Mouse (Mus musculus) erythroblast, adult 5-6 weeks (primary cell): ENCODE measurements around the gene Pltp. TPM values are rescaled to one million over a fixed set of nuclear protein-coding genes. Genes with fewer than 3 reads are reported as not detected.
"Not testable (repeated sequence)": the region's sequence is repeated elsewhere in the genome, so short reads cannot be mapped to it uniquely, and the experiment has no call there.

Experiments
- ATAC-seq: replicated peaks from 2 replicates; pipeline ENCODE4 v1.8.0; 2016; ENCODE audit warnings: moderate number of reproducible peaks, mild to moderate bottlenecking, moderate TSS enrichment, inconsistent platforms; ENCODE audit not compliant: poor library complexity, low FRiP score, severe bottlenecking
- total RNA-seq, 2 experiments: library from RNA; stranded (forward) in 1 of 2; stranded (reverse) in 1 of 2; fragments of 150-400 nt in 1 of 2; fragments of 200-764, 138-1000 nt in 1 of 2; gene quantifications; 2 replicates each; pipeline versions ENCODE4 v1.2.3 to v1.2.4; 2015 to 2017; ENCODE audit warnings: low replicate concordance in 2 of 2

The Pltp gene
- total RNA-seq, 2 experiments from 2014 or later = 0.58 to 3.3 TPM

DNA sequence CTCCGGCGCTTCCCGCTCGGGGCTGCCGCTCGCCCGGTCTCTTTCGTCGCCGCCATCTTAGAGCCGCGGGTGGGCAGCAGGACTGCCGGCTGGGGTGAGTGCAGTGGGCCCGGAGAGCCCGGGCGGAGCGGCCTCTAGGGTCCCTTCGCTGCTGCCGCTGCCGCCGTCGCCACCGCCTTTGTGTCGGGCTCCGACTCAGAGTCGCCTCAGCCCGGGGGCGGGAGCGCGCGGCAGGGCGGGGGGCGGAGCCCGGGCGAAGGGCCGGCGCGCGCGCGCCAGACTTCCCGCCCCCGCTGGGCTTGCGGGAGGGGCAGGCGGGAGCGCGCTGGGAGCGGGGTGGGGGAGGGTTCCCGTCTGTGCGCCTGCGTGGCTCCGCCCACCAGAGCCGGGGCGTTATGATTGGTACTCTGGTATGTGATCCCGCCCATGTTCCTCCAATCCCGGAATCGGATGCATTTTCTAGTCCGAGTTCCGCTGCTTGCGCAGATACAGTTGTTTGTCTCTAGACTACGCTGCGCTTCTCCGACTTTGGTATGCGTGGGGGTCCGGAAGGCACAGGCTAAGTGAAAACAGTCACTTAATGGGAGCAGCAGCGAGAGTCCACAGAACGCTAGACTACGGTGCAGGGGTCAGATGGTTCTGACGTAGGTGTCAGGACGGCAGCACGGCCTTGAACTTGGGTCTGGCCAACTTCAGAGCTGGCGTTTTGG, 22.2 kb upstream of the Pltp start:
- peak; percentile 86 for ATAC-seq

DNA sequence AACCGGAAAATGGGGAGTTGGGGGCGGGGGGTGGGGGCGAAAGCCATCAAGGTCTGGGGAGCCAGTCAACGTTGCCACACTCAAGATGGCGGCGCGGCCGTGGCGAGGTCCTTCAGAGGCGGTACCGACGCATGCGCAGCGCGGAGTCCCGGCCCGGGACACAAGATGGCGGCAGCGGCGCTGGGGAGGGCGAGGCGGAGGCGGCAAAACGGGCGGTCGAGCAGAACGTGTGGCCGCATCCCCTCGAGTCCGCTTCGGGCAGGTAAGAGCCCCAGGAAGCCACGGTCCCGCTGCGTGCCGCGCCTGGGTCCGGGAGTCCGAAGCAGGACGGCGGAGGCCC, 21.7 kb upstream of the Pltp start, which contains the start of gene Pcif1:
TSS of gene Pcif1 (plus strand) at position 77 of the 340 bp plus-strand sequence.
- peak; percentile 58 for ATAC-seq

DNA sequence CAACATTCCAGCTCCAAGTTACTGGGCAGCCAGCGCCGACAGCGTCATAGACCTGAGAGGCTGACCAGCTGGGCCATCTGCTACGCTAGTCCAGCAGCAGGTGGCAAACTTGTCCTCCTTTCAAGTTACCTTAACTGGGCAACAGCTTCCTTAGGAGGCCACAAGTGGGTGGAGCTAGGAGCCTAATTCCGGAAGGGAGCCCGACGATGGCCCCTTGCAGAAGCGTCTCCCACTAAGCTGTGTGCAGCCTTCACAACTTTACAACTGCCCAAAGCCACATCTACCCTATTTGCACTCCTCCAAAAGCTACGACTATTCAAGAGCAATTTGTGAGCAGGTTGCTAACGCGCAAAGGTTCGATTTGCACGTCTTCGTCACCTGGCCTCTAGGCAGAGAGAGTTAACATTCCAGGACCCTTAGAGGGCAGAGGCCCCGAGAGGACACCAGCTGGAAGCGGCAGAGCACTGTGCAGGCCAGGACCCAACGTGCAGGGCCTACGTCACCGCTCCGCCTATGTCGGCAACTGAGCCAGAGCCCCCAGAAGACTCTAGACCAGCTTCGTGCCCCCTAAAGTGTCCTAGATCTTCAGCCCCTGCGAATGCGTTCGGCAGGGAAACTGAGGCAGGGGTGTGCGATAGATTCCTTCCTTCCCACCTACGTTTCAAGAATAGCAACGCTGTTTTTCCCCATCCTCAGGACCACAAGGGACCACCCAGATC, 21.2 kb upstream of the Pltp start:
- peak; percentile 75 for ATAC-seq

DNA sequence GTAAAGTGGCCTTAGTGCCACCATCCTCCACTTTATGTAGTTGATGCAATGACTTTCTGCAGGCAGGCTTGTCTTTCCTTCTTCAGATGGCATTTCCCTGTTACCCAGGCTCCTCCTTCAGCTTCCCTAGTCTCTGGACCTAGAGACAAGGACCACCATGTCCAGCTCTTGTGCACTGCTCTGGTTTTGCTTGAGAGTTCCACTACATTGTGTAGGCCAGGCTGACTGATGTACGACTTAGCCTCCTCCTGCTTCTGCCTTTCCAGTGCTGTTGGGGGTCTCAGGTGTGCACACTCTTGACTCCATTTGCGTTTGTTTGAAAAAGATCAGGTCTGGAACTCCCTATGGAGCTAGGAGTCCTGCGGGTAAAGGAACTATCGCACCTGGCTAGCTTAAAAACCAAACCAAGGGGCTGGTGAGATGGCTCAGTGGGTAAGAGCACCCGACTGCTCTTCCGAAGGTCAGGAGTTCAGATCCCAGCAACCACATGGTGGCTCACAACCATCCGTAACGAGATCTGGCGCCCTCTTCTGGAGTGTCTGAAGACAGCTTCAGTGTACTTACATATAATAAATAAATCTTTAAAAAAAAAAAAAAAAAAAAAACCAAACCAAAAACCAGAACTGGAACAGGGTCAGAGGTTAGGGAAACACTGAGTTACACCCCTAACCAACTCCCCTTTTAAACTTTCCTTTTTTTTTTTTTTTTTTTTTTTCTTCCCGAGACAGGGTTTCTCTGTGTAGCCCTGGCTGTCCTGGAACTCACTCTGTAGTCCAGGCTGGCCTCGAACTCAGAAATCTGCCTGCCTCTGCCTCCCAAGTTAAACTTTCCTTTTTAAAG, 20.1 kb upstream of the Pltp start:
- ATAC-seq = not testable (repeated sequence)

DNA sequence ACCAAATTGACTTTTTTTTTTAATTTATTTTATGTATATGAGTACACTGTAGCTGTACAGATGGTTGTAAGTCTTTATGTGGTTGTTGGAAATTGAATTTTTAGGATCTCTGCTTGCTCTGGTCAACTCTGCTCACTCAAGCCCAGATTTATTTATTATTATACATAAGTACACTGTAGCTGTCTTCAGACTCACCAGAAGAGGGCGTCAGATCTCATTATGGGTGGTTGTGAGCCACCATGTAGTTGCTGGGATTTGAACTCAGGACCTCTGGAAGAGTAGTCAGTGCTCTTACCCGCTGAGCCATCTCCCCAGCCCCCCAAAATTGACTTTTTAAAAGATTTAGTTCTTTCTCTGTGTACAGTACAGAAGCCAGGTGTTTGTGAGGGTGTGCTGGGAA, 18.1 kb upstream of the Pltp start:
- not testable (repeated sequence) for ATAC-seq

DNA sequence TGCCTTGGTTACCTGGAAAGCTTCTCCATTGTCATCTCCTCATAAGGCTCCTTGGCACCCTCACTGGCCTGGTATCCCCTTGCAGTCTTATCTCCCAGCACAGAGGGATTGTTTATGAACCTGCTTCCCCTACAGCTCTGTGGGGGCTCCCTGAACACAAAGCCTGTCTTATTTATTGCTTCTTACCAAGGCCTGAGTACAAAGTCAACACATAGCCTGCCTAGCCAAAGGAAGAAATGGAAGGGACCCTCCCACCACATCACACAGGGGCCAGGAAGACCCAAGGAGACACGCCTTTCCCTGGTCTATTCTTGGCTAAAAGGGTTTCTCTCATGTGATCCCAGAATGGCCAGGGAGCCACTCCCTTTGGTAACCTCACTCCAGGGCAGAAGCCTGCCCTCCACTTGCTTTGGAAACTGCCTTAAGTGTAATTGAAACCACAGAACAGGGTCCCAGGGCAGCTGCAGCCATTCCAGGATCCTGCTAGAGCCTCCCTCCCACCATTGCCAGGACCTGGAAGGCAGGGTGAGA, 16.8 kb upstream of the Pltp start:
- ATAC-seq = no peak

DNA sequence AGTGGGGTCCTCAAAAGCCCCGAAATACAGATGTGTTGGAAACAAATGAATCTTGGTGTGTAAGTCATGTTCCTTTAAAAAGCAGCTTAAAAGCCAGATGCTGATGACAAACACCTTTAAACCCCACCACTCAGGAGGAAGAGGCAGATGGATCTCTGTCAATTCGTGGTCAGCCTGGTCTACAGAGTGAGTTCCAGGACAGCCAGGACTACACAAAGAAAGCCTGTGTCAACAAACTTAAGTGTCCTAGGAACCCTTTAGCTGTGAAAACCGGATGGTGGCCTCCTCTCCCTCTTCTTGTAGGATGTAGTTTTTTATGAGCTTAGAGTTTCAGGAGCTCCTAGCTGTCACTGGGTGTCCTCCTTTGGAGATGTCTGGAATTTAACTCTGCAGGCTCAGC, 16.1 kb upstream of the Pltp start:
- ATAC-seq = no peak

DNA sequence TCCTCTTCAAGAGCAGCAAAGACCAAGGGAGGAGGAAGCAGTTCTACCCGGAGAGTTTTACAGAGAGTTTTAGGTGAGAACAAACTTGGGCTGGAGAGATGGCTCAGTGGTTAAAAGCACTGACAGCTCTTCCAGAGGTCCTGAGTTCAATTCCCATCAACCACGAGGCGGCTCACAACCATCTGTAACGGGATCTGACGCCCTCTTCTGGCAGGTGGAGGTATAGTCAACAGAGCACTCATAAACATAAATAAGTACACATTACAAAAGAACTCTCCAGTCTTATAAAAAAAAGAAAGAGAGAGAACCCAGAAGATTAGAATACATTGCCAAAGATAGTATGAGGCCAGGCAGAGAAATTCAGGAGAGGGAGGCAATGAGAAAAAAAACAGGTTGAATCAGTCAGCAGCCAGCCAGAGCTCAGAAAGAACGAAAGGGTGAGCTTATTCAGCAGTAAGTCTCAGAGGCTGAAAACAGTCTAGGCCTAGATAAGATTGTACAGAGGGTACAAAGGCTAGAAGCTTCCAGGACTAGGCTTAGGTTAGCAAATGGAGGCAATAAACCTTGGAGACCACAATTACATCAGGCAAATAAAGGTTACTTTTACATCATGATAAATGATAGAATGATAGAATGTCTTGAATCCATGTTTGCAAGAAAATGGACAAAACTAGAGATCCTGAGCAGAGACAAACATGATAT, 14.2 kb upstream of the Pltp start:
- ATAC-seq = no peak

DNA sequence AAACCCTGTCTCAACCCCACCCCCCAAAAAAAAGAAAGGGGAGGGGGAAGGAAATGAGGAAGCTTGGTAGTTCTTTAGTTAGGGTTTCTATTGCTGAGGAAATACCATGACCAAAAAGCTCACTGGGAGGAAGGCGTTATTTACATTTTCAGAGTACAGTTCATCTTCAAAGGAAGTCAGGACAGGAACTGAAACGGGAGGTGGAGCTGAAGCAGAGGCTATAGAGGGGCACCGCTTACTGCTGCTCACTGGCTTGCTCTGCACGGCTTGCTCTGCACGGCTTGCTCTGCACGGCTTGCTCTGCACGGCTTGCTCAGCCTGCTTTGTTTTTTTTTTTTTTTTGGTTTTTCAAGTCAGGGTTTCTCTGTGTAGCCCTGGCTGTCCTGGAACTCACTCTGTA, 11.0 kb upstream of the Pltp start:
- ATAC-seq = no peak

DNA sequence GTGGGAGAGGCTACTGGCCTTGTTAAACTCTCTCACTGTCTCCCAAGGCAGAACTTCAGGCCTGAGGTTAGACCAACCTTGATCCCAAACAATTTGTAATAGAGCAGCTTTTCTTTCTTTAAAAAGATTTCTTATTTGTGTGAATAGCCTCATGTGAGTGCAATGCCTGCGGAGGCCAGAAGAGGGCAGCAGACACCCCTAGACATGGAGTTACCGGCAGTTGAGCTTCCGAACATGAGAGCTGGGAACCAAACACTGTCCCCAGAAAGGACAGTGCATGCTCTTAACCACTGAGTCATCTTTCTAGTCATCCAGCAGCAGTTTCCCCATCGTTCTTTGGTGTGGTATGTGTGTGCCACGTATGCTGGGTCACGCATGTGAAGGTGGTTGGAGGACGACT, 10.1 kb upstream of the Pltp start:
- ATAC-seq = peak; percentile 69

DNA sequence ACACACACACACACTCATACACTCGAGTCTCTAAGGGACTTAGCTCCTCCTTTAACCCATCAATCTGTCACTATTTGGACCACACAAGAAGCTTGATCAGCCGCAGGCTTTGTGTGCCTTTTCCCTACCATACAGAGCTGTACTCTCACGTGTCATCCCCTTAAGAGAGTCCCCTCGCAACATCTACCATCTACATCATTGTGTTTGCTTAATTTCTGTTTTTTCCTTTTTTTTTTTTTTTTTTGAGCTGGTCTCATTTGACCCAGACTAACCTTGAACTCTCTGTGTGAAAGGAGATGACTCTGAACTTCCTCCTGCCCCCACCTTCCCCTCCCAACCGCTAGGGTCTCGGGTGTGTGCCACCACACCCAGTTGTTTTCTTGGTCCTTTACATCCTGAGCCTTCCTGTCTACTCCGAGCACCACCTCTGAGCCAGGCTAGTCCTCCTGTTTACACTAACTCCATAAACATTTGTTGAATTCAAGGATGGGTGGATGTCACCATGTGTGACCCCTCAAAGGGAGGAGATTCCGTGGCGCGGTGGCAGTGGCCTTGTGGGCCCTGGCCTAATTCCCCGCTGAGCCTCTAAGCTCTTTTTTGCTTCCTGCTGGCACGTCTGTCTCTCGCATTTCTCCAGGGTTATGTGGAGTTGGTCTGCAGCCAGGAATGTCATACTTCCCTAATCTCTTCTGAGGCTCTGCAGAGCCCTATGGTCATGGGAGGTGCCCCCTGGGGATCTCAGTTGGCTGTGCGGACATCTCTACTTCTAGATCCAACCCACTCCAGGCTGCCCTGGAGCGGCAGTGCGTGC, 9.4 kb upstream of the Pltp start:
- ATAC-seq = 0 out of 2 replicates have a peak, but pooled peaks have one; percentile 8

DNA sequence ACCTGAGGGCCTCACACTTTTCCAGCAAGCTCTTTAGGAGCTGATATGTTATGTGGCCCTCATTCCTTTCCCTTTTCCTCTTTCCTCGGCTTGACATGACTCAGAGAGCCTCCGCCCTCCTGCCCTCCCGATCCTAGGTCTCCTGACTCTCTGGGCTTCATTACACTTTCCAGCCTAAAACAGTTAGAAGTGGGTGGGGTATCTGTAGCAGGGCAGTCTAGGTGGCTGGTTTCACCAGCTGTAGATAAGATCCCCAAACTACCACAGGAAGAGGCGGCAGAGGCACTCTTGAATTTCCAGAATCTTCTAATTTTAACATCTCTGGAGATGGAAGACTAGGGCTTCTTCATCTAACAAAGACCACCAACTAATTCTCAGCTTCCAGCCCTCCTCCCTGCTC, 7.1 kb upstream of the Pltp start:
- no peak for ATAC-seq

DNA sequence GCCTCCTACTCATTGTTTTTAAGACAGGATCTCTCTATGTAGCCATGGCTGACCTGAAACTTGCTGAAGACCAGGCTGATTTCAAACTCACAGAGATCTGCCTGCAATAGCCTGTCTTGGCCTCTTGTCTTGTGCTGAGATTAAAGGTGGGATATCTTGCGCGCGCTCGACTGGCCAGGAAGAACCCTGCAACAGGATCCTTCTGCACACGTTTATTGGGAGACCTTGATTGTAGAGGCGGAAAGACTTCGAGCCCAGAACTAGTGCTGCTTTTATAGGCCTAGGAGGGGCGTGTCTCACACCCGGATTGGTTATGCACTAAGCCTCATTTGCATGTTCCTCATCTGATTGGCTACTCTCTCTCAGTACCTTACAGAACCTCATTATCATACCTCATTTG, 5.9 kb upstream of the Pltp start:
- not testable (repeated sequence) for ATAC-seq

DNA sequence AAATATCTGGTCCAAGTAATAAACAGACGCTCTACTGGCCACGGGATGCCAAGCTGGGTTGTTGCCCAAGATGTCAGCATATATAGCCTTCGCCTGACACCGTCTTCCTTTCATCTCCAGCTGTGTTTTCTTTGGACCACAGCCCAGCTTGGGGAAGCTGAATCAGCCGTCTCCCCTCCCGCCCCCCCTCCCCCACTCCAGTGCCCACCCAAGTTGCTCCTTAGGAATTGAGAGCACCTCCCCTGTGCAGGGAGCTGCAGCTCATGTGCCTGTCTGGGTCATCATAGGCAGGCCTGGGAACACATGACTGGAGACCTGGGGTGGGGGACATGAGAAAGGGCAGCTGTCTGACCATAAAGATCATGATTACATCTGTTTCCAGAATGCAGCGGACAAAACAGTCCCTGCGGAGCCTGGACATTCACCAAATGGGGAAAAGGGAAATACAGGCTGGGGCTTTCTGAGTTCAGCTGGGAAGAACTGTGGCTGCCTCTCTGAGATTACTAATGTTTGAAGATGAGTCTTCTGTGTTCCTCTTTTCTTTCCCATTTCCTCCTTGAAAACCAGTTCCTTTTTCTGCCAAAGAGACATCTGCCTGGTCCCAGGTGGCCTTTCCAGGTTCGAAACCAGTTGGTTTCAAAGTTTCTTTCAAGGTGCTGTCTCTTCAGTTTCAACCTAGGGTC, 4.8 kb upstream of the Pltp start:
- ATAC-seq = no peak

DNA sequence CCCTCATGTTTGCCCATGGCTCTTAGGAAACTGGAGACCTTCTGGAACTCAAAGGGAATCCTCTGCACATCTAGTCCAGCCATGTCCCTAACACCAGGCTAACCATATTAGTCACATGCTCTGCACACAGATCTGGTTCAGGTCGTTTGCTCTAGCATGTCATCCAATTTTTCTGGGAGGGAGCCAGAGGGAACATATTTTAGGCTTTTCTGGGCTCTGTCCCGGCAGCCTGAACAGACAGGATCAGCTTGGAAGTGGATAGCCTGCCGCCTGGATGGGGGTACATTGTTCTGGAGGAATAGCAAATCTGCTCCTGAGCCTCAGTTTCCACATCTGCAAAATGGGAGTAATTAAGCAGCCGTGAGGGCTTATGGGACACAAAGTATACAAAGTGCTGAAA, 3.6 kb upstream of the Pltp start:
- ATAC-seq = no peak

DNA sequence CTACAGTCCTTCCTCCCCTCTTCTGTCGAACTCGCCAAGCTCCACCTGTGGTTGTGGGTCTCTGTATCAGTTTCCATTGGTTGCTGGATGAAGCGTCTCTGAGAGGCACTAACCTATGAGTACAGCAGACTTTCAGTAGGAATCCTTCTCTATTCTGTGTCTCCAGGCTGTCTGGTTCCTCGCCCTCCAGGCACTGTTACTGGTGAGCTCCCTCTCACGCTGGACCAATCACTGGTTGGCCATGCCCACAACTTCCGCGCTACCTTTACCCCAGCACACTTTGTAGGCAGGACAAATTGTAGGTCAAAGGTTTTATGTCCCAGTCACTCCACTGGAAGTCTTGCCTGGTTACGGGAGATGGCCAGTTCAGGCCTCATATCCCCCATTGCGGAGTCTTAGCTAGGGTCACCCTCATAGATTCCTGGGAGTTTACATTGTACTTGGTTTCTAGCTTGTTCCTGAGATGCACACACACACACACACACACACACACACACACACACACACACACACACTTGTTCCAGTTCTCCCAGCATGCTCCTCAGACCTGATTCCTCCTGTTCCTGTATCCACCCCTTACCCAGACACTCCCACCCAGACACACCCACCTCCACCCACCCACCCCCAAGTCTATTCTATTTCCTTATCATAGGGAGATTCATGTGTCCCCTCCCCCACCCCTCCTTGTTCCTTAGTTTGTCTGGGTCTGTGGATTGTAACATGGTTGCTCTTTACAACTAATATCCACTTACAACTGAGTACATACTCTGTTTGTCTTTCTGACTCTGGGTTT, 2.3 kb upstream of the Pltp start:
- no peak for ATAC-seq

DNA sequence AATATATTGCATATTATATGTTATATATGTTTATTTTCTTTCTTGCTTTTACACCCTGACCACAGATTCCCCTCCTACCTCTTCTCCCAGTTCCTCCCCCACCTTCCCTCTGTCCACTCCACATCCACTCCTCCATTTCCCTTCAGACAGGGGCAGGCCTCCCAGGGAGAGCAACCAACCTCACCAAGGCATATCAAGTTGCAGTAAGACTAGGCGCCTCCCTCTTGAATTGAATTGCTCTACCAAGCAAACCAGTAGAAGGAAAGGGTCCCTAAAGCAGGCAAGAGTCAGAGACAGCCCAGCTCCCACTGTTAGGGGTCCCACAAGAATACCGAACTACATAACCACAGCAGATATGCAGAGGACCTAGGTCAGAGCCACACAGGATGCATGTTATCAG, 1.6 kb upstream of the Pltp start:
- no peak for ATAC-seq
